Mouse (Mus musculus): ENCODE measurements at regions not wholly inside any gene's neighbourhood (a gene's known extent, or its start where the extent isn't known, plus 50 kb on each side); places are given as distances from the start of the nearest gene placed in this dataset.
A peak's percentile ranks its signal among the peaks of the same experiment; 100 is the strongest.
"Not testable (repeated sequence)": the region's sequence is repeated elsewhere in the genome, so short reads cannot be mapped to it uniquely, and the experiment has no call there.

GRCm38 (mm10) chr6:6298867-6299852 is 82.2 kb upstream of the Slc25a13 start:
- no peak for DNase-seq
- intact Hi-C loops (cut with DNase I), result no loop called here

GRCm38 (mm10) chr6:6295551-6295950 is 78.6 kb upstream of the Slc25a13 start:
- DNase-seq; intact Hi-C loops (cut with DNase I): not testable (repeated sequence)

- DNase-seq, result no peak
- intact Hi-C loops (cut with DNase I), result no loop called here
Measured at GRCm38 (mm10) chr6:6291781-6292180, 74.8 kb upstream of the Slc25a13 start.

GRCm38 (mm10) chr6:6290427-6290826 is 73.5 kb upstream of the Slc25a13 start:
- DNase-seq, result no peak
- intact Hi-C loops (cut with DNase I), result no loop called here

- DNase-seq, result peak in 1 of 2 experiments; percentile 9
- intact Hi-C loops (cut with DNase I), result no loop called here
Measured at GRCm38 (mm10) chr6:6289806-6290205, 72.8 kb upstream of the Slc25a13 start.

- intact Hi-C loops (cut with DNase I), result no loop called here
- DNase-seq, result no peak
Measured at GRCm38 (mm10) chr6:6280812-6281568, 64.0 kb upstream of the Slc25a13 start.

GRCm38 (mm10) chr6:6279646-6280045 is 62.7 kb upstream of the Slc25a13 start:
- no peak for DNase-seq
- intact Hi-C loops (cut with DNase I), result no loop called here

GRCm38 (mm10) chr6:6270545-6270944 is 53.6 kb upstream of the Slc25a13 start:
- intact Hi-C loops (cut with DNase I), result no loop called here
- DNase-seq, result no peak

All from gastrocnemius, postnatal 36 days (tissue).